Mouse (Mus musculus) ES-Bruce4 (cell line): ENCODE measurements at regions not wholly inside any gene's neighbourhood (a gene's known extent, or its start where the extent isn't known, plus 50 kb on each side); places are given as distances from the start of the nearest gene placed in this dataset.

Source experiments
- CTCF ChIP-seq: IDR thresholded peaks from one replicate; pipeline ENCODE4 v1.8.1; 2011; ENCODE audit warnings: low read depth, low read length
- EP300 ChIP-seq: IDR thresholded peaks from 2 replicates; pipeline ENCODE4 v1.6.1; 2011; ENCODE audit warnings: low read depth, low read length; ENCODE audit not compliant: insufficient read depth

- no peak for TF ChIP-seq CTCF
- no peak for TF ChIP-seq EP300
Measured at GRCm38 (mm10) chr6:117622946-117623345, 218.0 kb upstream of the Zfp637 start.
